Mouse (Mus musculus) layer of hippocampus, adult 2 months (tissue): ENCODE results near the gene Hhatl. TPM values are rescaled to one million over a fixed set of nuclear protein-coding genes. Genes with fewer than 3 reads are reported as not detected.

ENCODE experiments used
- DNase-seq, 2 experiments: peaks; one replicate each; pipeline ENCODE4 v3.0.0; 2022; ENCODE audit warnings: low spot score in 2 of 2
- H3K27ac ChIP-seq: fragments of 200-600 bp; 2 replicates; pipeline ENCODE4 v1.8.1; 2022
- H3K4me3 ChIP-seq: fragments of 200-600 bp; 2 replicates; pipeline ENCODE4 v1.8.1; 2022; ENCODE audit warnings: mild to moderate bottlenecking
- CTCF ChIP-seq: fragments of 200-600 bp; conservative IDR thresholded peaks from 2 replicates; pipeline ENCODE4 v1.8.1; 2022; ENCODE audit warnings: antibody characterized with exemption, mild to moderate bottlenecking, moderate library complexity
- total RNA-seq, 2 experiments: library from RNA; stranded (reverse); gene quantifications; 2 replicates each; pipeline ENCODE4 v1.2.3; 2021

Gene Hhatl
- total RNA-seq, 2 experiments from 2014 or later = 15.6 to 19.9 TPM

DNA sequence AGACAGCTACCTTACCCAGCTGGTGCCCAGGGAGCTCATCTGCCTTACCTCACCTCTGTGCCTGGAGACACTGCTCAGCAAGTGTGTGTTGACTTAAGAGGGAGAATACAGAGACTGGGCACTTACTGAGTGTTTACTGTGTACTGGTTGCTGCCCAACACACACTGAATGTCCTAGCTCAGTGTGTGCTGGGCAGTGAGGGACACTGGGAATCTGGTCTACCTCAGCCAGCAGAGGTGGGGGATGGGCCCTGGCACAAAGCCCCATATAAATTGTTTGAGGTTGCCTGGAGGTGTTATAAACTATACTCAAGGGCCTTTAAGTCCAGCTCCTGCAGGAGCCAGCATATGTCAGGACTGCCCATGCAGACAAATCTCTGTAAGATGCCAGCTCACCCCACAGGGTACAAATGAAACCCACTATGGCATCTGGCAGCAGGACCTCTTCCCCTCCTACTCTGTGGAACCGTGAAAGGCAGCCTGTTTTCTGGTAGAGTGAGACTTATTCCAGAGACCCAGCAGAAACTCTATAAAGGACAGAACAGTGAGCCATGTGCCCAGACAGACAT lies 2.7 kb upstream of the Hhatl start:
- H3K27ac ChIP-seq = peak overlapping the region; percentile 55; the same call in 1 of the 2 replicates
- no peak for TF ChIP-seq CTCF
- no peak overlapping the region for H3K4me3 ChIP-seq
- DNase-seq = no peak

DNA sequence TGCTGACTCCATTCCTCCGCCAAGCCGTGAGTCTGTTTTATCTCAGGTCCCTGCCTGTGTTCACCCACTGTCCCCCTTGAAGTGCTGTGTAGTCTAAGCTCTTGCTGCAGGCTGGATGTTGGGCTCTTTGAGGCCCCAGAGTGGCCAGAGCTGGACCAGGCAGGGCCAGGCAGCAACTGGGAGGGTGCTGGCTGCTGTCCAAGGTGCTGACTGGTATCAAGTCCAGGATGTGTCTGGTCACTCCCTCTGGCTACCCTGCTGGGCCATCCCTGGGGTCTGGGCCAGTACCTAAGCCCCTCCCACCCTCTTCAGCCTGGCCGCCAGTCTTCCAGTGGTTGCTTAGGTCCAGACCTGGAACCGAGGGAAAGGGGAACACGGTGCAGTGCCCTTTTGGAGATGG lies 1.1 kb downstream of the Hhatl start:
- DNase-seq = peak; percentile 50 to 52
- peak overlapping the region; percentile 55 for H3K27ac ChIP-seq
- no peak for TF ChIP-seq CTCF
- peak overlapping the region; percentile 36 for H3K4me3 ChIP-seq

DNA sequence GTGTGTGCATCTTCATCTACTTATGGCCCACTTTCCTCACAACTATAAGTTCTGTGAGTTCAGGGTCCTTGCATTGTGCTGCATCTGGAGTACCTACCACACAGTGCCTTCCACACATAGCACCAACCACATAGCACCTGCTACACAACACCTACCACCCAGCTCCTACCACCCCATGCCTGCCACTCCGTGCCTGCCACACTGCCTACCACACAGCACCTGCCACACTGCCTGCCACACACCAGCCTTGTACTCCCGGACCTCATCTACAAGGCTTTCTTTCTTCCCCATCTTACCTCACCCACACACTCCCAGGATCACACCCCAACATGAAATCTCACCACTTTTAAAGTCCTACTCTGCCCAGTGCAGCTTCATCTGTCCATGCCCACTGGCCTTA lies 5.9 kb downstream of the Hhatl start:
- H3K27ac ChIP-seq = no peak overlapping the region
- no peak for DNase-seq
- no peak for TF ChIP-seq CTCF
- no peak overlapping the region for H3K4me3 ChIP-seq

DNA sequence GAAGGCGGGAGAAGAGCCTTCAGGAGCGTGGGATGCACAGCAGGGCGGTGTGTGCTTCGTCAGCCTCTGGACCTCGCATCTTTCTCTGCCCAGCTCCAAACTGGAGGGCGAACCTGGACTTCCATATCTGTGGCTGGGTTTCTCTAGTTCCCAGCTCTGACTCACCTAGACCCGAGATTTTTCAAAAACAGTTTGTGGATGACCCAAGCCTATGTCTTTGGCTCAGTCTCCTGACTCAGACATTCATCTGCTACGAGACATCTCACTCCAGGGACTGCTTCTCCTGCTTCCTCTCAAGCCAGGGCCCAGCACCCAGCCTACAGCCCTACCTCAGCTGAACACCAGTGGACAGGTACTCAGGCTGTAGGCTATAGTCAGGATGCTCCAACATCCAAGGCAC lies 7.0 kb downstream of the Hhatl start:
- DNase-seq = no peak
- no peak overlapping the region for H3K27ac ChIP-seq

DNA sequence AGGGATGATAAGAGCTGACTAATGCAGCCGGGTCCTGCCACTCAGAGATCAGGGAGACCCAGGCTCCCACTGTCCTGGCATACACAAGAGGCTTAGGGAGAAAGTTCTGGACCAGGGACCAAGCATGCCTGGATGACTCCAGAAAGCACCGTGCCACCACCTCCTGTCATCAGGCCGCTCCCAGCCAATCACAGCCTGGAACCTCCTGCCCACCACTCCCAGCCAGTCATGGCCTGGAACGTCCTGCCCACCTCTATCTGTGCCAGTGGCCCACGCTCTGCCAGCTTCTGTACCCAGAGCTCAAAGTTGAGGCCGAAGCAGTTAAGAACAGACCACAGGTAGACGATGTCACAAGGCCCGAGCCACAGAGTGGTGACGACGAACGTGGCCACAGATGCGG lies 7.5 kb downstream of the Hhatl start:
- no peak for DNase-seq
- TF ChIP-seq CTCF = no peak
- no peak overlapping the region for H3K27ac ChIP-seq
- H3K4me3 ChIP-seq = no peak overlapping the region

More for the DNA sequence above, 7.0 kb downstream of the Hhatl start:
- no peak for TF ChIP-seq CTCF
- no peak overlapping the region for H3K4me3 ChIP-seq

DNA sequence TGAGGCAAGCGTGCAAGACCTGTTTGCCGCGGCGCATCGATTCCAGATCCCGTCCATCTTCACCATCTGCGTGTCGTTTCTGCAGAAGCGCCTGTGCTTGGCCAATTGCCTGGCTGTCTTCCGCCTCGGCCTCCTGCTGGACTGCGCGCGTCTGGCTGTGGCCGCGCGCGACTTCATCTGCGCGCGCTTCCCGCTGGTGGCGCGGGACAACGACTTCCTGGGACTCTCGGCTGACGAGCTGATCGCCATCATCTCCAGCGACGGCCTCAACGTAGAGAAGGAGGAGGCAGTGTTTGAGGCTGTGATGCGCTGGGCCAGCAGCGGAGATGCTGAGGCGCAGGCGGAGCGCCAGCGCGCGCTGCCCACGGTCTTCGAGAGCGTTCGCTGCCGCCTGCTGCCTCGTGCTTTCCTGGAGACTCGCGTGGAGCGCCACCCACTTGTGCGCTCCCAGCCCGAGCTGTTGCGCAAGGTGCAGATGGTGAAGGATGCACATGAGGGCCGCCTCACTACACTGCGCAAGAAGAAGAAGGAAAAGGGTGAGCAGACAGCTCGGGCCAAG lies 14.2 kb downstream of the Hhatl start:
- peak; percentile 75 to 80 for DNase-seq
- Histone ChIP-seq H3K27ac (peak overlapping the region; percentile 85), H3K4me3 (peak overlapping the region; percentile 46)
- TF ChIP-seq CTCF = peak; percentile 35; the same call in 1 of the 2 replicates

DNA sequence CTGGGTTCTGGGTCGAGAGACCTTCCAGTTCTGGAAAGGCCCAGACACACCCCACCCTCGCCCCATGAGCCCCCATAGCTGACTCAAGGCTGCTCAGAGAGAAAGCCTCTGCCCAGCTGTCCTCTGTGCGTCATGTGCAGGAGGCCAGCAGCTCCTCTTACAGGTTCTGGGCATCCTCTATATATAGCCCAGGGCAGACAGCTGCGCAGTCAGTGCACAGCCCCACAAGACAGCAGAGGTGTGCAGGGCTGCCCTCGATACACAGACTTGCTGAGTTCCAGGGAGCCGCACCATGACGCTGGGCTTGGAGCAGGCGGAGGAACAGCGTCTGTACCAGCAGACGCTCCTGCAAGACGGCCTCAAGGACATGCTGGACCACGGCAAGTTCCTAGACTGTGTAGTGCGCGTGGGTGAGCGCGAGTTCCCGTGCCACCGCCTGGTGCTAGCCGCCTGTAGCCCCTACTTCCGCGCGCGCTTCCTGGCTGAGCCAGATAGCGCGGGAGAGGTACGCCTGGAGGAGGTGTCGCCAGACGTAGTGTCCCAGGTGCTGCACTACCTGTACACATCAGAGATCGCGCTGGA lies 14.7 kb downstream of the Hhatl start, which contains the start of gene Klhl40:
Gene Klhl40 (plus strand): TSS at position 124 of the 582 bp plus-strand sequence.
- Histone ChIP-seq H3K4me3 (peak within 1 kb of the TSS; percentile 46), H3K27ac (peak within 1 kb of the TSS; percentile 85)
- DNase-seq = peak in 1 of 2 experiments; percentile 47
- TF ChIP-seq CTCF = no peak

DNA sequence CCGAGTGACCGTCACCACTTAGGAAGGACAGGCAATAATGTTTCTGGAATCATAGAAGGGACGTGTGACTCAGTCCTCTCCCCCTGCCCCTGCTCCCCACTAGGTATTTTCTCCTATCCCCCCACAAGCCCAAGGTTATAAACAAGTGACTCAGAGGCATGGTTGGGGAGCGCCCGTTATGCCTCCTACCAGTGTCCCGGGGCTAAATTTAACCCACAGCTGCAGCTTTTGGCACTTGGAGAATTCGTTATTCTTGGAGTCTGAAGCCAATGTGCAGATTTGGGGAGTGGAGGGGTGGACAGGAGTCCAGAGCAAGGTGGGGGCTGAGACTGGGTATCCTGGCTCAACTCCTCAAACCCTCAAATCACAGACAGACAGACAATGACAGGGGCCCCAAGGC lies 15.8 kb downstream of the Hhatl start:
- DNase-seq = no peak
- Histone ChIP-seq H3K4me3 (no peak overlapping the region), H3K27ac (peak overlapping the region; percentile 85)
- no peak for TF ChIP-seq CTCF

DNA sequence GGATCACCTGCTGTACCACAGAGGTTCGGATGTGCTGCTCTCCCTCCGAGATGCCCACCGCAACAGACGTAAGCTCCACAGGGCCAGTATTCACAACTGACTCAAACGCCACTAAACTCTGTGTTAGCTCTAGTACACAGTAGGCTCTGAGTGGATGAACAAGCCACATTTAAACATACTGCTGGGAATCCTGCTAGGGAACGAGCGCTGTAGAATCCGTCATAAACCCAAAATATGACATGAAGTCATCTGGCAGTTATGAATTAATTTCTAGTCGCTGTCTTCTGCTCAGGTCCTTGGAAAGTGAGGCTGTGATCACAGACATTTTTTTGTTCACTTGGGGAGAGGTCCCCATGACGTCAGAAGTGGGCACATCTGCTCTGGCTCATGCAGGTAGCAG lies 16.4 kb downstream of the Hhatl start:
- DNase-seq = no peak

DNA sequence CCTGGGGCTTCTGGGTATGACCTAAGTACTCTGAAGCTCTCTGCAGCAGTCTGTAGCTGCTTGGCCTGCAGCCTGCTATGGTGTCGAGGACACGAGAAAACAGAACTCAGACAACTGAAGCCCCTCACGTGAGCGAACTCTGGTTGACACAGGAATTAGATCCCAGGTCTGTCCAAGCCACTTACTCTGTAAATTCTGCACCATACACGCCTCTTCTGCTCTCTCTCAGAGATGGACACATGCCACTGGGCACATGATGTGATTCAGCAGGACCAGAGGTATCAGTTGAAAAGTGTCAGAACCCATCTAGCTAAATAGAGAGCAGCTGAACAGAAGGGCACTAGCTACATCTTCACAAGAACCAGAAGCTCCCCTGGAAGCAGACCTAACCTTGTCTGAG lies 19.9 kb downstream of the Hhatl start:
- H3K27ac ChIP-seq = no peak overlapping the region
- no peak for DNase-seq
- H3K4me3 ChIP-seq = no peak overlapping the region
- no peak for TF ChIP-seq CTCF

More for the DNA sequence above, 16.4 kb downstream of the Hhatl start:
- H3K4me3 ChIP-seq = no peak overlapping the region
- TF ChIP-seq CTCF = no peak
- H3K27ac ChIP-seq = peak overlapping the region; percentile 64

DNA sequence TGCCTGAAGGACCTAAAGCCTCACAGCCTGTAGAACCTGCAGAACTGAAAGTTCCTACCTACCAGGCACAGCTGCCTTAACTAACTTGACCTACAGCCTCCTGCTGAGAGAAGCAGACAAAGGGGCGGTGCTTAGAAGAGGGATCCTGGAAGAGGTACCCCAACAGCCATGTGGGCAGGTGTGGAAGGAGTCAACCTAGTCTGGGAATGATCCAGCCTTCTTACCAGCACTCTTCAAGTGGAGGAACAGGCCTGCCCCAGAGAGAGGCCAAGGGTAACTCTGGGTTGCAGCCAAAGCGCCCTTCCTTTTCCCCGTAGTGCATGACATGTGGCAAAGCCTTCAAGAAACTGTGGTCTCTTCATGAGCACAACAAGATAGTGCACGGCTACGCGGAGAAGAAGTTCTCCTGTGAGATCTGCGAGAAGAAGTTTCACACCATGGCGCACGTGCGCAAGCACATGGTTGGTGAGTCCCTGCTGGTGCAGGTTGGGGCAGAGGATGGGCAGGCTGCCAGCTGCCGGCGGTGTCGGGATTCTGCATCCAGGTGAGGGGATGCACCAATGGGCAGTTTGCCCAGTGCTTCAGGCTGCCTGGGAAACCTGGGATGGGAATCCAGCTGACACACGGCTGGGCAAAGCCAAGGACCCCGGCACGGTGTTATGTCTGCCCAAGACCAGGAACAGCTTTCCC lies 27.0 kb downstream of the Hhatl start:
- TF ChIP-seq CTCF = no peak
- Histone ChIP-seq H3K27ac (no peak overlapping the region; the same call in 1 of the 2 replicates), H3K4me3 (no peak overlapping the region)
- no peak for DNase-seq

DNA sequence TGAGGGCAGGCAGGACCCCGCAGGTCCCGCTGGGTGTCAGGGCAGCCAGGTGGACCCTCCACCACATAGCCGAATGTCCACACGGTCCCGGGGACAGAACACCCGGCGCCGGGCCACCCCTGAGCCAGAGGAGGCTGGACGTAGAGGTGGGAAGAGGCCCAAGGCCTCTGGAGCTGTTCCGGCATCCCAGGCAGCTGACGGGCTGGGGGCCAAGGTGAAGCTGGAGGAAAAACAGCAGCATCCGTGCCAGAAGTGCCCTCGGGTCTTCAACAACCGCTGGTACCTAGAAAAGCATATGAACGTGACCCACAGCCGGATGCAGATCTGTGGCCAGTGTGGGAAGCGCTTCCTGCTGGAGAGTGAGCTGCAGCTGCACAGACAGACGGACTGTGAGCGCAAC lies 28.6 kb downstream of the Hhatl start:
- H3K4me3 ChIP-seq = no peak overlapping the region
- DNase-seq = no peak
- H3K27ac ChIP-seq = peak overlapping the region; percentile 32; the same call in 1 of the 2 replicates
- TF ChIP-seq CTCF = no peak

DNA sequence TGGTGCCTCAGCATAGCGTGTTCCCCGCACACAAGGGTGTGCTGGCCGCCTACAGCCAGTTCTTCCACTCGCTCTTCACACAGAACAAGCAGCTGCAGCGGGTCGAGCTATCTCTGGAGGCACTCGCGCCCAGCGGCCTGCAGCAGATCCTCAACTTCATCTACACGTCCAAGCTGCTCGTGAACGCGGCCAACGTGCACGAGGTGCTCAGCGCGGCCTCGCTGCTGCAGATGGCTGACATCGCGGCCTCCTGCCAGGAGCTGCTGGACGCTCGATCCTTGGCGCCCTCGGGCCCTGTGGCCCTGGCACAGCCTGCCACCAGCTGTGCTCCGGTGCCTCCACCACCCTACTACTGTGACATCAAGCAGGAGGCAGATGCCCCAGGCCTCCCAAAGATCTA lies 29.5 kb downstream of the Hhatl start:
- Histone ChIP-seq H3K27ac (peak overlapping the region; percentile 32; the same call in 1 of the 2 replicates), H3K4me3 (no peak overlapping the region)
- no peak for TF ChIP-seq CTCF
- DNase-seq = no peak

DNA sequence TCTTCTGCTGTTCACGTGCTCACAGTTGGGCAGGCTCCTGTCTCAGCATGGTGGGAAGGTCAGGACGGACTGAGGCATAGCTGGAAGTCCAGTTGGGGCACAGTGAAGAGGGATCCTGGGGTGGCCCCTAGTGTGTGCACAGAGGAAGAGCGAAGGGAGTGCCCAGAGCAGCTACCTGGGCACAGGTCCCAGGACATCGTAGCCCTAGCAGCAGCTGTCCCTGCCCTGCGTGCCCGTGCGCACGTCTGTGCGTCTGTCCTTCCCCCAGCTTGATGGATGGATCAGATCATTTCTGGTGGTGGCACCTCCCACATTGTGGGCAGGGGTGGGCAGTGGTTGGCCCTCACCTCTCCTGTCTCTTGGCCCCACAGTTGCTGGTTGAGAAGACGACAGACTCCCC lies 30.1 kb downstream of the Hhatl start:
- no peak for TF ChIP-seq CTCF
- no peak overlapping the region; the same call in 1 of the 2 replicates for H3K4me3 ChIP-seq
- DNase-seq = no peak
- H3K27ac ChIP-seq = peak overlapping the region; percentile 98; the same call in 1 of the 2 replicates
